Mouse (Mus musculus): Measurements from ENCODE around the gene Sgpp2.

DNA sequence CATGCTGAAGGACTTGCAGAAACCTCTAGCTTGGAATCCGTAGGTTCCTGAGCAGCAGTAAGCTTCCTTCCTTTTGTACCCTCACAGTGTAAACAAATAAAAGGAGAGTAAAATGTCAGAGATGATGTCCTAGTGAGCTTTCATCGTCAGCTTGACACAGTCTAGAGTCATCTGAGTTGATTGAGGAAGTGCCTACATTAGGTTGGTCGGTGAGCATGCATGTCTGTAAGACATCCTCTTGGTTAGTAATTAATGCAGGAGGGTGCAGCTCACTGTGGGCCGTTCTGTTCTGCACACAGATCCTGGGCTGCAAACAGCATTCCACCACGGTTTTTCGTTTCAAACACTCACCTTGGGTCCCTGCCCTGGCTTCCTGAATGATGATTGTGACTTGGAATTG, 60.0 kb downstream of the Sgpp2 start:
- TF ChIP-seq ZNF384 (IDR thresholded peaks at IDR 0.05; ENCODE audit: low read depth, low read length) (no peak), MAFK (IDR thresholded peaks at IDR 0.05; ENCODE audit: insufficient read depth, low read depth, low read length) (no peak)

Data from ES-E14 (cell line).